Mouse (Mus musculus) hindbrain, postnatal 0 days (tissue): ENCODE measurements around the gene Dqx1. TPM values are rescaled to one million over a fixed set of nuclear protein-coding genes. Genes with fewer than 3 reads are reported as not detected.

Experiments
- ATAC-seq: fragments of 200-750 bp; cut with Nextera tagmentation; 2 replicates; pipeline ENCODE4 v1.8.0; 2017; ENCODE audit warnings: mild to moderate bottlenecking, moderate TSS enrichment, moderate library complexity
- DNase-seq: peaks from one replicate; pipeline ENCODE4 v3.0.0-alpha.2; 2015; ENCODE audit warnings: low spot score
- H3K27ac ChIP-seq: fragments of 300-500 bp; sonication (generic); 2 replicates; pipeline ENCODE4 v1.5.1; 2014; ENCODE audit warnings: mild to moderate bottlenecking
- H3K27me3 ChIP-seq: fragments of 300-500 bp; sonication (generic); 2 replicates; pipeline ENCODE4 v1.6.1; 2014; ENCODE audit warnings: low read length, mixed read lengths; ENCODE audit not compliant: insufficient read depth
- H3K36me3 ChIP-seq: fragments of 300-500 bp; sonication (generic); 2 replicates; pipeline ENCODE4 v1.6.1; 2014; ENCODE audit warnings: low read length, mixed read lengths; ENCODE audit not compliant: insufficient read depth
- H3K4me1 ChIP-seq: fragments of 300-500 bp; sonication (generic); 2 replicates; pipeline ENCODE4 v1.6.1; 2014; ENCODE audit warnings: antibody characterized with exemption, low read length, mixed read lengths; ENCODE audit not compliant: insufficient read depth
- H3K4me2 ChIP-seq: fragments of 300-500 bp; sonication (generic); 2 replicates; pipeline ENCODE4 v1.6.1; 2014; ENCODE audit warnings: low read depth, mild to moderate bottlenecking, low read length, moderate library complexity, mixed read lengths
- H3K4me3 ChIP-seq: fragments of 300-500 bp; sonication (generic); 2 replicates; pipeline ENCODE4 v1.5.1; 2014; ENCODE audit warnings: low read length
- H3K9ac ChIP-seq: fragments of 300-500 bp; sonication (generic); replicated peaks from 2 replicates; pipeline ENCODE4 v1.6.1; 2014; ENCODE audit warnings: mild to moderate bottlenecking, low read length, moderate library complexity, mixed read lengths
- H3K9me3 ChIP-seq: fragments of 300-500 bp; sonication (generic); 2 replicates; pipeline ENCODE4 v1.6.1; 2016; ENCODE audit warnings: low read length, mixed read lengths
- CTCF ChIP-seq: IDR thresholded peaks from 2 replicates; pipeline ENCODE4 v1.5.1; 2016; ENCODE audit warnings: antibody characterized with exemption, control low read depth, low read depth
- WGBS: fragments of 180-500 bp; shearing (Covaris S2); extraction: QIAGEN DNeasy Blood & Tissue Kit; methylation state at CpG from one replicate; pipeline ENCODE4 v1.1.7; 2014; 5-methylcytosine and 5-hydroxymethylcytosine counted together
- polyA plus RNA-seq: library from polyadenylated mRNA; unstranded; fragments of >200 nt; fragmentation: Nextera tagmentation; extraction: Ambion mirVana; gene quantifications from 2 replicates; pipeline ENCODE4 v1.2.1, GENCODE M21; 2015
- total RNA-seq: library from RNA; depleted of rRNA; stranded (reverse); fragments of >200 nt; gene quantifications from 2 replicates; pipeline ENCODE4 v1.2.3, GENCODE M21; 2014

Dqx1 gene
- total and polyA plus RNA-seq, 2 experiments from 2014 or later = 0.36 TPM; not detected in 1

DNA sequence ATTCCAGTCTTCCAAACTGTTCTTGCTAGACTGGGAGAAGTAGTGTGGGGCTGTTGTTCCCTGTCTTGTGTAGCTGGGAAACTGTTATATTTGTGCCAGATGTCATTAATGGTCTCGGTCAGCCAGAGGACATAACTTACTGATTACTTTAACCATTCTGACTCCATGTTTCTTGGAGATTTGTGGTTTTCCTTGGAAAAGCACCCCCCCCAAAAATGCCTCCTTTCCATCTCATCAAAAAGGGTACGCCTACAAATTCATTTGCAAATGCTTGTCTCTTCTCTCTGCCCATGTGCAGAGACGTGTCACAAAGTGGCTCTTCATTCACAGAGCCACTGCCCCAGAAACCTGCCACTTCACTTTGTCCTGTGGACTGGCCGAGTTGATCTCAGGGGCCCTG, 33.2 kb upstream of the Dqx1 start:
- no peak overlapping the region for H3K4me3 ChIP-seq
- H3K4me2 ChIP-seq = no peak overlapping the region
- no peaks in the 10 kb centered on the region for H3K9me3 ChIP-seq
- H3K36me3 ChIP-seq = no peaks in the 10 kb centered on the region
- no peak for TF ChIP-seq CTCF
- H3K27me3 ChIP-seq = no peaks in the 10 kb centered on the region
- H3K9ac ChIP-seq = no peak overlapping the region
- no peaks in the 10 kb centered on the region for H3K4me1 ChIP-seq
- WGBS = 68% methylated on average over 4 of the region's 4 CpGs
- no peak for DNase-seq
- no peak overlapping the region for H3K27ac ChIP-seq
- no peak for ATAC-seq

DNA sequence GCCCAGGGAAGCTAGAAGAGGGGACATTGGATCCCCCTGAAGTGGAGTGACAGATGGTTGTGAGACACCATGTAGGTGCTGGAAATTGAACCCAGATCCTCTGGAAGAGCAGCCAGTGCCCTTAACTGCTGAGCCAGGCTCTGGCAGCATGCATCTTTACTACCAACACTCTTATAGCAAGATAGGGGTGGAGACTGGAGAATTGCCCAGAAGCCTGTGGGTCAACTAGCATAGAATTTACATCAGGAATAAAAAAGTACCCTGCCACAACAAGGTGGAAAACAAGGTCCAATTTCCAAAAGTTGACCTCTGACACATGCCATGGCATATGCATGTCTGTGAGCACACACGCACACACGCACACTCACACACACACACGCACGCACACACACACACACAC, 32.4 kb upstream of the Dqx1 start:
- TF ChIP-seq CTCF = no peak
- ATAC-seq (no peak), DNase-seq (no peak)
- Histone ChIP-seq H3K27ac (no peak overlapping the region), H3K4me2 (no peak overlapping the region), H3K9ac (no peak overlapping the region), H3K4me1 (no peaks in the 10 kb centered on the region), H3K36me3 (no peaks in the 10 kb centered on the region), H3K27me3 (no peaks in the 10 kb centered on the region), H3K4me3 (no peak overlapping the region), H3K9me3 (no peaks in the 10 kb centered on the region)
- WGBS = 96% methylated on average over 4 of the region's 4 CpGs

DNA sequence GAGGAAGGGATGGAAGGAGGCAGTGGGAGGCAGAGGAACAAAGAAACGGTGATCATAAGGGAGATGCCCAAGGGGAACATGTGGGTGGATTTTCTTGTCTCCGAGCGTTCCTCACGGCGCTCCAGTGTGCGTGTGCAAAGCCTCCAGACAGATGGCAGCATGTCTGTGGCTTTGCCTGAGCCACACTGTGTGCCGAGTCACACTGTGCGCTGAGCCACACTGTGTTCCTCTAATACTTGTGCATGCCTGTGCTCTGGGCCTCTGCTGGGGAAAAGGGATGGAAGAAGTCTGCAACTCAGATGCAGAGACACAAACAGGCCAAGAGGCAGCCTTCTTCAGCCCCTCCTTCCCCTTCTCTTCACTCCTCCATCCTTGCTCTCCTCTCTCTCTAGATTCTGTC, 30.4 kb upstream of the Dqx1 start:
- H3K9me3 ChIP-seq = no peaks in the 10 kb centered on the region

DNA sequence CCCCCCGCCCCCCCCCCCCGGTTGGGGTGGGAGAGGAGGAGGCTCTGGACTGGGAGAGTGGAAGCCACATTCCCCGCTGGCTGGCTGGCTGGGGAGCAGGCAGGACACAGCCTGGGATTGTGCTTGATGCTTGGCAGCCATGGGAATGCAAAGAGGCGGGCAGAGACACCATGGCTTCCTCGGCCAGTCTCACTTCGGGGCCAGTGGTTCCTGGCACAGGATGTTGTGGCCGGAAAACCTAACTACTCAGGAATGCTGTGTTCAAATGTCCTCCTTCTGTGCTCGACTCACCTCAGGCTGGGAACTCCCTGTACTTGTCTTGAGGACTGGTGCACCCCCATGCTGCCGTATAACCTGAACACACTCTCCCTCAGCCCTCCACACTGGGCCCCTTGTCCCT, 29.9 kb upstream of the Dqx1 start:
- H3K9ac ChIP-seq = no peak overlapping the region
- whole genome bisulfite sequencing = 60% methylated on average over 7 of the region's 9 CpGs
- DNase-seq = no peak
- no peak overlapping the region for H3K4me3 ChIP-seq
- peaks cover 10% of the 10 kb centered on the region; the same call in 1 of the 2 replicates for H3K27me3 ChIP-seq
- H3K36me3 ChIP-seq = no peaks in the 10 kb centered on the region
- H3K9me3 ChIP-seq = no peaks in the 10 kb centered on the region
- H3K4me2 ChIP-seq = no peak overlapping the region
- ATAC-seq = peak; percentile 40; the same call in 1 of the 2 replicates
- no peak for TF ChIP-seq CTCF
- H3K4me1 ChIP-seq = 0 out of 2 replicates have a peak, but pooled peaks cover 5% of the 10 kb centered on the region
- no peak overlapping the region for H3K27ac ChIP-seq

More for the DNA sequence above, 30.4 kb upstream of the Dqx1 start:
- Histone ChIP-seq H3K4me1 (0 out of 2 replicates have a peak, but pooled peaks cover 3% of the 10 kb centered on the region), H3K4me3 (no peak overlapping the region), H3K27ac (no peak overlapping the region), H3K4me2 (no peak overlapping the region), H3K9ac (no peak overlapping the region), H3K27me3 (peaks cover 6% of the 10 kb centered on the region; the same call in 1 of the 2 replicates), H3K36me3 (no peaks in the 10 kb centered on the region)
- 66% methylated on average over 8 of the region's 8 CpGs for WGBS
- no peak for DNase-seq
- TF ChIP-seq CTCF = no peak
- ATAC-seq = no peak

DNA sequence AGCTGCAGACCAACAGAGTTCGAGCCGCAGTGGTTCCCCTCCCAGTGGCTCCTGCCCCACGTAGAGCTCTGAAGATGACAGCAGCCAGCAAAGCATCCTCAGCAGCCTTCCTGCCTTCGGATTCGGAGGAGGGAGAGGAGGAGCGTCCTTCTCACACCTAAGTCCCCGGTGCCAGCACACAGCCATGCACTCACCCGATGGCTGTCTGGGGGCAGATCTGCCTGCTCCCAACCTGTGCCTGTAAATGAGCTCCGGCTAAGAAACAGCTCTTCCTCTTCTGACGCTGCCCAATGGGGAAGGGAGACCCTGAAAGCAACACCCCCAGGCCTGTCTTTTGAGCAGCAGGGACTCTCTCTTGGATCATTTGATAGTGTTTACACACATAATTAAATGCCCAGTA, 27.9 kb upstream of the Dqx1 start:
- Histone ChIP-seq H3K9me3 (no peaks in the 10 kb centered on the region), H3K27me3 (peaks cover 25% of the 10 kb centered on the region; the same call in 1 of the 2 replicates), H3K4me3 (no peak overlapping the region), H3K9ac (no peak overlapping the region), H3K4me2 (no peak overlapping the region), H3K4me1 (0 out of 2 replicates have a peak, but pooled peaks cover 8% of the 10 kb centered on the region), H3K27ac (no peak overlapping the region), H3K36me3 (no peaks in the 10 kb centered on the region)
- no peak for TF ChIP-seq CTCF
- ATAC-seq = no peak
- 28% methylated on average over 10 of the region's 10 CpGs for WGBS
- no peak for DNase-seq

DNA sequence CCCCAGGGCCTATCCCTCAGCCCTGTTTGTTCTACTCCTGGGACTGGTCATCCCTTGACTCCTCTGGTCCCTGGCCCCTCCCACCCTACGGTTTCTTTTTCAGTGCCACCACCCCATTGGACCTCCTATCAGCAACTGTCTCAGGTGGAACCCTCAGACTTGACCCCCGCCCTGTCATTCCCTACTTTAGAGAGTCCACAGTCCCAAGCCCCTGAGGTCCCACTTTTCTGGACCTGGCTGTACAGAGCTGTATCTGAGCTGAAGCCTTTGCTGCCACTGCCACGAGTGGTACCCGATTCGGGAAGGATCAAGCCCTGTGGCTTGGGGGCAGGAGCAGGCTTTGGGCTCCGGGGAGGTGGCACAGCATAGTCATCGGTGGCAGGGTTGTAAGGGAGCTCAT, 26.5 kb upstream of the Dqx1 start:
- no peak for TF ChIP-seq CTCF
- Histone ChIP-seq H3K9me3 (no peaks in the 10 kb centered on the region), H3K4me2 (no peak overlapping the region), H3K4me3 (no peak overlapping the region), H3K27me3 (peaks cover 25% of the 10 kb centered on the region; the same call in 1 of the 2 replicates), H3K4me1 (0 out of 2 replicates have a peak, but pooled peaks cover 8% of the 10 kb centered on the region), H3K36me3 (no peaks in the 10 kb centered on the region), H3K27ac (no peak overlapping the region), H3K9ac (no peak overlapping the region)
- DNase-seq (no peak), ATAC-seq (no peak)
- WGBS = 65% methylated on average over 7 of the region's 7 CpGs

DNA sequence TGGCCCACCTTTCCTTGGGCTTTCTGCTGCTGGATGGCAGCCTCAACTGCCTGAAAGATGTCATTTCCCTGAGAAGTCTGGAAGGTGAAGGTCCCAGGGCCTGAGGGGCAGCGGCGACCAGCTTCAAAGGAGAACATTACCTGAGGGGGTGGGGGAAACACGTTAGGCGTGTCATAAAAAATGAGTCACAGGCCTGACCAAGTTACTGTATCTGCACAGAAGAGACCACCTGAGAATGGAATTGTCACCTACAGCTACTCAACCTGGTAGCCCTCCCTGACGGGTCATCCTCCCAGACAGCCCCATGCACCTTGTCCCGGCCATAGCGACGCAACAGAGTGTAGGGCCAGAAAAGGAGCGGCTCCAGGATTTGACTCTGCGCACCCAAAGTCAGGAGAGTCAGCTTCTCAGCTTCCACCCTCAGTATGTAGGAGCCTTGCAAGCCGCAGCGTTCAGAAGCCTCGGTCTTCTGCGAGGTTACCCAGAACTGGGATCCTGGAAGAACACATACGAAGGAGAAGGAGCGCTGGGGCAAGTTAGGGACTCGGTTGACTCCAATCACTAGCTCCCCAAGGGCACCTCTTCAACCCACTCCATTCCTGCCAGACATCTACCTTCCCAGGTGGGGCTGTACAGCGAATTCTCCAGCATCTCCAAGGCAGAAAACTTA, 25.6 kb upstream of the Dqx1 start:
- peak overlapping the region; percentile 40; the same call in 1 of the 2 replicates for H3K9ac ChIP-seq
- no peak for TF ChIP-seq CTCF

More for the DNA sequence above, 25.6 kb upstream of the Dqx1 start:
- Histone ChIP-seq H3K27me3 (peaks cover 25% of the 10 kb centered on the region; the same call in 1 of the 2 replicates), H3K9me3 (no peaks in the 10 kb centered on the region), H3K4me3 (peak overlapping the region; percentile 47), H3K27ac (no peak overlapping the region), H3K4me1 (0 out of 2 replicates have a peak, but pooled peaks cover 8% of the 10 kb centered on the region), H3K4me2 (peak overlapping the region; percentile 84), H3K36me3 (no peaks in the 10 kb centered on the region)
- 29% methylated on average over 18 of the region's 18 CpGs for WGBS
- DNase-seq (no peak), ATAC-seq (no peak)
